Mouse (Mus musculus) right cerebral cortex, adult 18-20 months (tissue): ENCODE measurements around the gene Clec1a.

Experiments used
- DNase-seq: peaks from one replicate; pipeline ENCODE4 v3.0.0; 2022; ENCODE audit warnings: mixed read lengths

Clec1a gene

DNA sequence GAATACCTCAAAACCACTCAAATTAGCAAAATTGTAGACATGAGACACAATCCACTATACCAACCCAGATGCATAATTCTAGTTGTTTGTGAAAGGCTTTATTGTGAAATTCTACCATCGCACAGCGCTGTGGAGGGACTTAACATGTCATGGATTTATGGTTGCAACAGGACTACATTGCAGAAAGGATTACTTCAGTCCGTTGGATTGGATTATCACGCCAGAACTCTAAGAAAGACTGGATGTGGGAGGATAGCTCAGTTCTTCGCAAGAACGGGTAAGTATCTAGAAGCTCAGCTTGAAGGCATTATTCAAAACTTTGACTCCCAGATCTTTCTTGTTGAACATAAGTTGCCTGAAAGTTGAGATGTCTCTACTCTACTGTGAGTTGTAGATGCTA is 48.4 kb downstream of the Clec1a start:
- DNase-seq: no peak

DNA sequence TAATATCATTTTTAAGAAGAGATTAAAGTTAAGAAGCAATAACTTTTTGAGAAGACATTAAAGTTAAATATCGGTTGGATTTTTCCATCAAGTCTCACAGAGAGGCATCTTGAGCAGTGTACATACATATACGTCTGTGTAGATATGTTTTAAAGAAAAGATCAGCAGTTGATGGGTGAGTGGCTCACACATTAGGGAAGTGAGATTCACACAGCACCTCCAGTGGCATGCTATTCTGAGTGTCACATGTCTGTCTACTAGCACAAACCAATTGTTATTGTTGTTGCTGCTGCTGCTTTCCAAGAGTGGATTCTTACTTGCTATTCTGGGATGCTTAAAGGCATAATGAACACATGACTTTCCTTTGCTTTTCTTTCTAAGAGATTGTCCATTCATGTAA is 49.4 kb downstream of the Clec1a start:
- no peak for DNase-seq

DNA sequence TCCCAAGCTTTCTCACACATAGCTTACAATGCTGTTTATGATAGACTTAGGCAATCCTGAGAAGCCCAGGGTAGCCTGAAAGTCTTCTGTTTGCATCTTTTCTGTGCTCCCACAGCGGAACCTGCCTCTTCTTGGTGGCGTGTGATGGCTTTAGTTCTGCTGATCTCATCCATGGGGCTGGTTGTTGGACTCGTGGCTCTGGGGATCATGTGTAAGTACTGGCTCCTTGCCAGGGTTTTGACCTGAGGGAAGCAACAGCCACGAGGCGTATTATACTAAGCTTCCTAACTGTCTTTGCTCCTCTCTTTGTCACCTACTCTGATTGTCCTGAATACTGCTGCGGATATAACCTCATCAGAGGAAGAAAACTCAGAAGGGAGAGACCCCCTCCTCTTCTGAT is 51.9 kb downstream of the Clec1a start:
- no peak for DNase-seq

DNA sequence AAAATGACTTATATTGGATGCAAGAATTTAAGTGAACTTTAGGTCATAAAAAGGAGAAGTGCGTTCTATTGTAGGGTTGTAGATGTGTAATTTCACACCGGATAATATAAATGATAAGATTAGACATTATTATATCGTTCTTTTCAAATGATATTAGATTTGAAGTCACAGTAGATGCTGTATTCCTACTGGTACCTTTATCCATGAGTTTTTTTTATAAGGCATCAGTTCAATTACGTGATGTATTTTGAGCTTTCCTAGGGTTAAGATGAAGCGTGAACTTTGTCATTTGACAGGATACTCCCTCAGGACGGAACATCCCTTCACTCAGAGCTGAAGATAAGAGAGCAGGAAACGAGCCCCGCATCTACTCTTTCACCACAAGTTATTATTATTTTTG is 54.8 kb downstream of the Clec1a start, which contains the start of gene Clec1b:
Gene Clec1b (plus strand): TSS at position 301 of the 400 bp plus-strand sequence.
- DNase-seq: no peak

DNA sequence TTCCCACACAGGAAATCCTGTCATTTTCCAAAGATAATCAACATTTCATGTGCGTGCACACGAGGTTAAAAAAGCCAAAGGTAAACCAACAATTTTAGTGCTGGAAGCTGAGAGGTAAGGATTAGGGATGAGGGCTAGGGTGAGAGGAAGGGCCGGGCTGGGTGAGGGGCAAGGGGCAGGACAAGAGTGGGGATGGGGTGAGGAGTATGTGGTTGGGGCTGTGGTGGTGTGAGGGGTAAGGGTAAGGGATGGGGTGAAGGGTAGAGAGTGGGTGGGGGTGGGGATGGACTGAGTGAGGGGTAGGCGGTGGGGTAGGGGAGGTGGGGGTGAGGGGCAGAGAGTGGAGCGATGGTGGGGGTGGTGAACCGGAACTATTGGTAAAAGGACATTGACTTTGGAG is 58.1 kb downstream of the Clec1a start:
- DNase-seq: no peak

DNA sequence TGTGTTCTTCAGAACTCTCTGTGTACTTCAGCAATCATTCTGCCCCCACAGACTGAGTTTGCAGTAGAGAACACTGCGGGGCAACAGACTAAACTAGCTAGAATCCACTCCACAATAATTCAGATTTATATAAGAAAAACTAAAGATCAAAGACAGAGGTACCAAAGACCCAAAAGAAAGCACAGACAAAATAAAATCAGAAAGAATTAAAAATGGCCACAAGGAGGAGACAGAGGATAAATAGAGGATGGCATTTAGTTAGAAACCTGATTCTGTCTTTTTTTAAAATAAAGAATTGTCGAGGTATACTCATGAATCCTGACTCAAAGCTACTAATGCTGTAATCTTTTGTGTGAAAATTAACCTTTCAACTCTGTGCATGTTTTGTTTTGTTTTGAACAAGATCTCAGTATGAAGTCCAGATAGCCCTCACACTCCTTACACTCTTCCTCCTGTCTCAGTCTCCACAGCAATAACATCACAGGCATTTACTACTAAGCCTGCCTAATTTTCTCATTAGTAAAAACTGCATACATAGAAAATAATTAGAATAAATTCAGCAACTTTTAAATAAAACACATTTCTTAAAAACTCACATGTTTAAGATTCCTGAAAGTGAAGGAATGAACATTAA is 58.6 kb downstream of the Clec1a start:
- no peak for DNase-seq

DNA sequence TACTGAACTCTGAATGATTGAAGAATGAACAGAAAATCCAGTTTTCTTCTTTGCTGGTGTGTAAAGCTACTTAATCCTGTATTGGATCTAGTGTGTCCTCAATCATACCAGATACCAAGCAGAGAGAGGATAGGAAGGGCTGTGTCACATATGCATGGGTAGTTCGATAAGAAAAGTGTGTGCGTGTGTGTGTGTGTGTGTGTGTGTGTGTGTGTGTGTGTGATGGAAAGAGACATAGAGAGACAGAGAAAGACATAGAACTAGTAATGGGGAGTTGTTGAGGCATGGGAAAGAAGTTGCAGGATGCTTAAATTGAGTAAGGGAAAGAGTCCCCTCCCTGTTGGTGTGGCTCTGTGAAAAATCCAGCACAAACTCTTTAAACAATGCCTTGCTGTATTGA is 66.0 kb downstream of the Clec1a start, which contains the start of gene Clec12b:
Gene Clec12b (minus strand): TSS at position 101 of the 400 bp plus-strand sequence.
- DNase-seq: no peak

DNA sequence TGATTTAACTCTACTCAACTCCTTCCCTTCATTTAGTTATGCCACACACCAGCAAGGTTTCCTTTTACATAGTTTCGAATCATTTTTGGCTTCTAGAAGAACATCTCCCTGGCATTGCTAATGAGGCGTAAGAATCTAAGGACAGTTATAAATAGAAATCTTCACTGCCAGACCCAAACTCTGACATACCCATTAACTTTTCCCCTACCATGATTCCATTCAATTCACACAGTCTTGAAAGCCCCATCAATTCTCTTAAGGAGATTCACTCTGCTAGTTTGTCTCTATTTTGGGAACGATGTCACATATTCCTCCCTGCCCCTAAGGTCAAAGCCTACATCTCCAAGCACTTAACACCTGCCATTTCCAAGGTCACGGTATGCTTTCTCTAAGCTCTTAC is 66.8 kb downstream of the Clec1a start:
- no peak for DNase-seq

DNA sequence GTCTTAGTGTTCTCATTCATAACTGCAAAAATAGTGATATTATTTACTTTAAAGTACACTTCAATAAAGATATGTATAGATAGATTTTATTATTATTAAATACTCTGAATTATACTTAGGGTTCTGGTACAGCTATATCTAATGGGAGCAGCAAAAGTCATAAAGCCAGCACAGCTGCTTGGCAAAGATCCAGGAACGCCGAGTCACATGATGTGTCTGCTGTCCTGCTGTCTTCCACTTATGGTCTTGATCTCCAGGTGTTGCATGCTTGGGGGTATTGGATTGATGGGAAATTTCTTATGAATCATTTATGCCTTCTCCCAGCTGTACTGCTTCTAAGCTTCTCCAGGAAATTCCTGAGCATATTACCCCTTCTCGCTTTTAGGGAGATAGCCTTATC is 68.3 kb downstream of the Clec1a start:
- no peak for DNase-seq

DNA sequence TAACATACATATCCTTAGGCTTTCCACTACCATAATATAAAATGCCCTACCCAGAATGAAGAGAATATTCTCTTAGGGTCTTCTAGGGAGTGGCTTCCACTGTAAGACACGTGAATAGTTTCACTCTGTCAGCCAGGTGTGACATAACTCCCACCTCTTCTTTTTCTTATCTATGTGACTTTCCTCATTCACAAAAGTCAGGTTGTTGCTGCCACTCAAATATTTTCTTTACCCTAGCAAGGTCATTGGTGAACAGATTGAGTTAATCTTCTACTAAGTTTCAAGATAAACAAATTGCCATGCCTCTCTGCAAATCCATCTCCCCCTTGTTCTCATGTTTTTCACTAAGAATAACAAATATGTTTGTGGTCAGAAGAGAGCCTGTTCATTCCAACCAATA is 70.1 kb downstream of the Clec1a start:
- no peak for DNase-seq

DNA sequence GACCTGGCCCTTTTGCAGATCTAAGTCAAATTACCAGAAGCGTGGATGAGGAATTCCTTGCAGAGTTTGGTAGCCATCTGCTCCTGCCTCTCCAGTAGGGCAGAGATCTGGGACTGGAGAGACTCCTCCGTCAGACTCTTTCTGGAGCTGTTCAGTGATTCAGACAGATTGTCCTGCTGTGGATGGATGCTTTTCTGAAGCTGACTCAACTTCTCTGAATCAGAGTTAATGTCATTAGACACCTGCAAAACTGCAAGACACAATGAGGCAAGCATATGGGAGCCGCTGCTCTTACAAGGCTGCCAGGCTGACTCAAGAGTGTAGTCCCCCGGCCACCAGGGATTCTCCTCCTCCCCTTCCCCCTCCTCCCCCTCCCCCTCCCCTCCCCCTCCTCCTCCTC is 71.3 kb downstream of the Clec1a start:
- DNase-seq: no peak

DNA sequence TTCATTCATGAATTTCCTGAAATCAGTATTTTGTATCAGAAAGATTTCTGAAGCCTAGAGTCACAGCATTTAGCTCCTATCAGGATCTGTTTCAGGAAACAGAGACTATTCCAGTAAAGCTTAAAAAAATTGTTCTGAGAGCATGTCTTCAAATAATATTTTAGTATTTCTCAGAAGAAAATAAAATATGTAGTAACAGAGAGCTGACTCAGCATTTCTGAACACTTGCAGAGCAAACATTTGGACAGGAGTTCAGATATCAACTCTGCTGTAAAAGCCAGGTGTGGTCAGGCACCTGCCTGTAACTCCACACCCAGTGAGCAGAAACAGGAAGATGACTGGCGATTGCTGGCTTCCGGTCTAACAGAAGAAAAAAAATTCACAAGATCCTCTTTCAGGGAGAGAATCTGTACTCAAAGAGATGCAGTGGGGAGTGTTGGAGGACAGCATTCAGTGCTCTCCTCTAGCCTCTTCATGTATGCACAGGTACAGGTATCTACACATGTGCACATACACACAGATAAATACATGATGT is 76.8 kb downstream of the Clec1a start:
- no peak for DNase-seq
